Mouse (Mus musculus): ENCODE results near the gene Vmn2r17. TPM values are rescaled to one million over a fixed set of nuclear protein-coding genes. Genes with fewer than 3 reads are reported as not detected.

Vmn2r17 gene
- polyA plus RNA-seq (2021) = not detected

- ChIA-PET CTCF (no interaction called here), POLR2A (no interaction called here)
- TF ChIP-seq CTCF (IDR thresholded peaks at IDR 0.05) = no peak
- in situ Hi-C loops (cut with MboI; ENCODE audit: low pct_unique_long_range_greater_than_20kb) = no loop called here
- H3K27me3 ChIP-seq = no peaks in the 10 kb centered on the region
- DNase-seq (ENCODE audit: low read depth, low spot score) (no peak), ATAC-seq (no peak)
Observed at GRCm38 (mm10) chr5:109419388-109419787, at the start of gene Vmn2r17. Gene Vmn2r17, plus strand, starts transcription at chr5:109419688.

DNA sequence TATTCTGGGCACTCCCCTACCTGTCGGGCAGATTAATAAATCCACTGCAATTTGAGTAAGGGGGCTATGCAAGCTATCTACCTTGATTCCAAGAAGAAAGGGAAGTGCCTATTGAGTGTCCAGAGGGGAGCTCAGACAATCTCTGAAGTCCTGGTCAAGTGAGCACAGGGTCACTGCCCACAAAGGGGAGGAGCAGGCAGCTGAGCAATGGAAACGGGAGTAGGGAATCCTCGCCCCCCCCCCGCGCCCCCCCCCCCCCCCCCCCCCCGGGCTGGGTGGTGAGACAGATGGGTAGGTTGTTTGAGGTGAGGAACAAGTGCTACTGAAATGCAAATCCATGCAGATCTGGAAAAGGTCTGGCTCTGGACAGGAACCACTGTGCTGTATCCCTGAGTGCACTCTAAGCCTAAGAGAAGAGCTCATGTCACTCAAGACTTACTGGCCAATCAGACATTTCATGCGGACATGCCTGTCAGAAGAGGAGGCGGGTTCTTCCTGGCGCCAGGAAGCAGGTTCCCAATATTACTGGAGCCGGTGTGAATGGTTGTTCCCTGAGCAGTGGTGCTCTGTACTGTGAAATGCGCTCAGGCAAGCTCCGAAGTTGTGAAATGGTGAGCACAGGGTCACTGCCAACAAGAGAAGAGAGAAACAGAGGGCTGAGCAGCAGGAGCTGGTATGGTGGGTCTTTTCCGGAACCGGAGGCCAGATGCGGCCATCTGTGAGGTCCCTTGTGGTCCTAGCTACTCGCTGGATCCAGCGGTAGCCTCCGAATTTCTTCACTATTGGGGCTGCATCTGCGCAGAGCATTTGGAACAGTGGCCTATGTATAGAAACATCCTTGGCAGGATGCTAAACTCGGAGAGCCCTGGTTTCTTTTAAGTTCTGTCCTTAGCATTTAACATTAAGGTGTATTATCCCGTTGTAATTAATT is 47.4 kb downstream of the Vmn2r17 start:
- ChIA-PET CTCF (no interaction called here), POLR2A (no interaction called here)
- no peaks in the 10 kb centered on the region for H3K27me3 ChIP-seq
- no peak for DNase-seq (ENCODE audit: low read depth, low spot score)
- no peak for ATAC-seq
- in situ Hi-C loops (cut with MboI; ENCODE audit: low pct_unique_long_range_greater_than_20kb) = no loop called here
- TF ChIP-seq CTCF (IDR thresholded peaks at IDR 0.05) = no peak

DNA sequence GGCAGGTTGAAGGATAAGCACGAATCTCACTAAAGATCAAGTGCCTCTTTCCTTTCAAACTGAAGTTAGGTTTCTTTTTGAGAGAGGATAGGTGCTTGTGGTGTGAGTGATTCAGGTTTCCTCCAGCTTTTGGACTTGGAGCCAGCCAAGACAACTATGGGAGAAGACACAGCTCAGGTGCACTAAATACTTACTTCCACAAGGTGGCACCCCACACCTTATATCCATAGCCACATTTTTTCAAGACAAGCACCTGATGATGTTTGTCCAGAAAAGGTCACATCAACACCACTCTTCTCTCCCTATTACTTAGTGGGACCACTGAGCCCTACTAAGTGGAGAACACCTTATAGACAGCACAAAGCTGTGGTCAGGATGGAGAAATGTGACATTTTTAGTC is 87.2 kb downstream of the Vmn2r17 start:
- ATAC-seq (peak; percentile 82), DNase-seq (ENCODE audit: low read depth, low spot score) (peak; percentile 3)
- no peaks in the 10 kb centered on the region for H3K27me3 ChIP-seq
- ChIA-PET POLR2A (no interaction called here), CTCF (interaction anchor here (1.3 kb wide), 1 partner anchor 17 kb away, joined by 3 read pairs; no protein-coding TSS in a partner anchor)
- in situ Hi-C loops (cut with MboI; ENCODE audit: low pct_unique_long_range_greater_than_20kb) = loop anchor here (10.0 kb wide), 1 partner anchor 88 kb away; no protein-coding TSS in a partner anchor
- TF ChIP-seq CTCF (IDR thresholded peaks at IDR 0.05) = peak; percentile 44

Other genes with a start within 250 kb of the Vmn2r17 start
- 0.01 TPM for gene Vmn2r13, start 227.5 kb upstream of the Vmn2r17 start, polyA plus RNA-seq (2021)
- gene Vmn2r14, start 195.0 kb upstream of the Vmn2r17 start, polyA plus RNA-seq (2021) = not detected
- not detected for gene Vmn2r15, start 122.0 kb upstream of the Vmn2r17 start, polyA plus RNA-seq (2021)
- not detected for gene Vmn2r16, start 89.5 kb upstream of the Vmn2r17 start, polyA plus RNA-seq (2021)
- gene Crlf2, start 139.3 kb downstream of the Vmn2r17 start, polyA plus RNA-seq (2021) = 29.7 TPM

All from Patski (cell line).